Mouse (Mus musculus) kidney, adult 2 months (tissue): Measurements from ENCODE around the gene Kif28. TPM values are rescaled to one million over a fixed set of nuclear protein-coding genes. Genes with fewer than 3 reads are reported as not detected.
"Not testable (repeated sequence)": the region's sequence is repeated elsewhere in the genome, so short reads cannot be mapped to it uniquely, and the experiment has no call there.

Source experiments
- DNase-seq: peaks from one replicate; pipeline ENCODE4 v3.0.0; 2021
- H3K27ac ChIP-seq: fragments of 200-500 bp; 2 replicates; pipeline ENCODE4 v1.5.1; 2012; ENCODE audit warnings: low read depth, low read length, control low read depth, inconsistent platforms; ENCODE audit not compliant: insufficient read depth
- H3K27me3 ChIP-seq: fragments of 200-500 bp; replicated peaks from 2 replicates; pipeline ENCODE4 v1.6.1; 2012; ENCODE audit warnings: mild to moderate bottlenecking, moderate library complexity, low read length, inconsistent platforms; ENCODE audit not compliant: control insufficient read depth, insufficient read depth
- H3K36me3 ChIP-seq: fragments of 200-500 bp; 2 replicates; pipeline ENCODE4 v1.6.1; 2012; ENCODE audit warnings: mild to moderate bottlenecking, moderate library complexity, low read length, inconsistent platforms; ENCODE audit not compliant: control insufficient read depth, insufficient read depth
- H3K4me1 ChIP-seq: fragments of 200-500 bp; 2 replicates; pipeline ENCODE4 v1.6.1; 2011; ENCODE audit warnings: low read length; ENCODE audit not compliant: control insufficient read depth, insufficient read depth
- H3K4me3 ChIP-seq: fragments of 200-500 bp; 2 replicates; pipeline ENCODE4 v1.5.1; 2011; ENCODE audit warnings: mild to moderate bottlenecking, low read depth, low read length, control low read depth; ENCODE audit not compliant: insufficient read depth
- CTCF ChIP-seq: fragments of 200-500 bp; conservative IDR thresholded peaks from 2 replicates; pipeline ENCODE4 v1.5.1; 2011; ENCODE audit warnings: low read depth, mild to moderate bottlenecking, control low read depth, low read length, moderate library complexity, mixed read lengths; ENCODE audit not compliant: insufficient read depth, insufficient read length
- POLR2A ChIP-seq: fragments of 200-500 bp; IDR thresholded peaks from one replicate; pipeline ENCODE4 v1.6.1; 2011; ENCODE audit warnings: low read depth, low read length, control low read depth
- WGBS: fragments of 180-500 bp; shearing (Covaris S2); methylation state at CpG from one replicate; pipeline ENCODE4 v1.1.7; 2018; 5-methylcytosine and 5-hydroxymethylcytosine counted together
- polyA plus RNA-seq: library from polyadenylated mRNA; depleted of rRNA; stranded (reverse); fragments of >200 nt; gene quantifications from 2 replicates; pipeline ENCODE4 v1.2.3, GENCODE M21; 2012

Gene Kif28
- polyA plus RNA-seq, 1 experiment, result not detected

DNA sequence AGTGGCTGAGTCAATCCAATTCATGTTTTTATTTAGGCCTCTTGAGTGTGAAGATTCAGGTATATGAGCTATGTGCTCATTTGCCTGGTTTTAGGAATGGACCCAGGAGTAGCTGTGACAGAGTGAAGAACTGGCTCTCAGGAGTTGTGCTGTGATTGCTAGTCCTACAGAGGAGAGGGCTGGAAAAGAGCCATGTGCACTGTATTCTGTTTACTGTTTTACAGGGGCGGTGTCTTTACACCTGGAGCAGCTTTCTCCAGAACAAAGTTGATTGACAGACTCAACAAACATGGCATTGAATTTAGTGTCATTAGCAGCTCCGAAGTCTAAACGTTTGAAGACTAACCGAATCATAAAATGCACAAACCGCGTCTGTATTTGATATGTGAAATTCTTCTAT, 58.7 kb downstream of the Kif28 start:
- H3K27ac ChIP-seq, result no peak overlapping the region
- H3K27me3 ChIP-seq, result no peaks in the 10 kb centered on the region
- H3K36me3 ChIP-seq, result no peaks in the 10 kb centered on the region; the same call in 1 of the 2 replicates
- TF ChIP-seq CTCF, result no peak
- TF ChIP-seq POLR2A, result no peak
- H3K4me3 ChIP-seq, result no peak overlapping the region
- no peaks in the 10 kb centered on the region for H3K4me1 ChIP-seq
- no peak for DNase-seq
- WGBS, result 80% methylated on average over 6 of the region's 6 CpGs

DNA sequence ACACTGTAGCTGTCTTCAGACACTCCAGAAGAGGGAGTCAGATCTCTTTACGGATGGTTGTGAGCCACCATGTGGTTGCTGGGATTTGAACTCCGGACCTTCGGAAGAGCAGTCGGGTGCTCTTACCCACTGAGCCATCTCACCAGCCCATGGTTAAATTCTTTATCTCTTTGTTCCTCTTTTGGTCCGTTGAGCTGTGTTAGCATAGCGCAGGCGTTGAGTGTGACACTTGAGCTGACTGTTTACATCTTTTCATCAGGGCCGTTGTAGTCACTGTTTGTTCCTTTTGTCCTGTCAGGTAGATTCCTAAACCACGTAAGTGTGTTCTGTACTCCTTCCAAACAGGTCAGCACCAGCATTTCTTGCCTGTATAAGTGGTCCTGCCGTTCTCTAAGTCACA, 62.3 kb downstream of the Kif28 start:
- not testable (repeated sequence) for H3K36me3 ChIP-seq, H3K4me3 ChIP-seq, DNase-seq, H3K27me3 ChIP-seq, H3K4me1 ChIP-seq, H3K27ac ChIP-seq
- 85% methylated on average over 10 of the region's 10 CpGs for WGBS

DNA sequence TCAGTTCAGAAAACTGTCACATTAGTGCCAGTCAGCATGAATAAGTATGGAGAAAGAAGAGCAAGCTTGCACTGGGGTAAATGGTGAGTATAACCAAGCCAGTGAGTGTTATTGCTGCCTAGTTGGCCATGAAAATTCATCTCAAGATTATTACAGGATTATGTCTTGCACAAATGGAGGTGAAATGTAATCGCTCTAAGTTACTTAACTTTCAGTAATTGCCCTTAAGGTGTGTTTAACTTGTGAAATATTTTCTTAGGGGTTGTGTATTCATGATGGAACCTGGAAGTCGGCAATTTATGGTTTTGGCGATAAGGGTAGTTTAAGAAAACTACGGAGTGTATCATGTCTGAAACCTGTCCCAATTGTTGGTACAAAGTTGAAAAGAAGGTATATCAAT, 65.7 kb downstream of the Kif28 start:
- WGBS, result 95% methylated on average over 4 of the region's 4 CpGs

DNA sequence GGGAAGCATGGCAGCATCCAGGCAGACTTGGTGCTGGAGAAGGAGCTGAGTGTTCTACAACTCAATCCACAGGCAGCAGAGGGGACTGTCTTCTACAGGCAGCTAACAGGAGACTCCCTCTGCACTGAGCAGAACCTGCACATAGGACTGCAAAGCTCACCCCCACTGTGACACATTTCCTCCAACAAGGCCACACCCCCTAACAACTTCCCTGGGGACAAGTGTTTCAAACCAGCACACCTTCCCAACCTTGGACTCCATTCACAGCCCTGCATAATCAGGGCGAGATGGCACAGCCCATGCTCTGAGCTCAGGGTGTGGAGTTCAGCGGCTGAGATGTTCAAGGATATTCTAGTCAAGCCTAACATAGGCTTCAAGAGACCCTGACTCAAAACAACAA, 68.0 kb downstream of the Kif28 start:
- no peaks in the 10 kb centered on the region for H3K27me3 ChIP-seq
- DNase-seq, result no peak
- TF ChIP-seq POLR2A (no peak), CTCF (no peak)
- no peak overlapping the region for H3K4me3 ChIP-seq
- H3K36me3 ChIP-seq, result no peaks in the 10 kb centered on the region; the same call in 1 of the 2 replicates
- 97% methylated on average over 2 of the region's 2 CpGs for WGBS
- no peak overlapping the region for H3K27ac ChIP-seq
- H3K4me1 ChIP-seq, result no peaks in the 10 kb centered on the region

More for the DNA sequence above, 65.7 kb downstream of the Kif28 start:
- TF ChIP-seq CTCF (no peak), POLR2A (no peak)
- no peak for DNase-seq
- Histone ChIP-seq H3K36me3 (no peaks in the 10 kb centered on the region; the same call in 1 of the 2 replicates), H3K4me1 (no peaks in the 10 kb centered on the region), H3K27ac (no peak overlapping the region), H3K27me3 (no peaks in the 10 kb centered on the region), H3K4me3 (no peak overlapping the region)

DNA sequence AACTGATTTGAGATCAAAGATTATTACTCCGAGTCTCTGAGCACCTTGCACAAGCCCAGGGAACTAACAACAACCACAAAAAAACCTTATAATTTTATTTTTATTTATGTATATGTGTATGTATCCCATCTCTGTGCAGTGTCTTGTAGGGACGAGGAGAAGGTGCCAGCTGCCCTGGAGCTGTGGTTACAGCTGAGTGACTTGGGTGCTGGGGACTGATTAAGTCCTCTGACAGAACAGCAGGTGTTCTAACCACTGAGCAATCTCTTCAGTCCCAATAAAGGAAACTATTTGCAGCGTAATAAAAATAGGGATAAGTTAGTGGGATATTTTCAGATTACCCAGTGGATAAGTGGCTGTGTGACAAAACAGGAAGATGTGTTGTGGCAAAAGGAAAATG, 70.7 kb downstream of the Kif28 start:
- Histone ChIP-seq H3K4me1 (no peaks in the 10 kb centered on the region), H3K27me3 (no peaks in the 10 kb centered on the region), H3K27ac (no peak overlapping the region), H3K36me3 (no peaks in the 10 kb centered on the region), H3K4me3 (no peak overlapping the region)
- no peak for TF ChIP-seq CTCF
- TF ChIP-seq POLR2A, result no peak
- no peak for DNase-seq
- 88% methylated on average over 3 of the region's 3 CpGs for WGBS

DNA sequence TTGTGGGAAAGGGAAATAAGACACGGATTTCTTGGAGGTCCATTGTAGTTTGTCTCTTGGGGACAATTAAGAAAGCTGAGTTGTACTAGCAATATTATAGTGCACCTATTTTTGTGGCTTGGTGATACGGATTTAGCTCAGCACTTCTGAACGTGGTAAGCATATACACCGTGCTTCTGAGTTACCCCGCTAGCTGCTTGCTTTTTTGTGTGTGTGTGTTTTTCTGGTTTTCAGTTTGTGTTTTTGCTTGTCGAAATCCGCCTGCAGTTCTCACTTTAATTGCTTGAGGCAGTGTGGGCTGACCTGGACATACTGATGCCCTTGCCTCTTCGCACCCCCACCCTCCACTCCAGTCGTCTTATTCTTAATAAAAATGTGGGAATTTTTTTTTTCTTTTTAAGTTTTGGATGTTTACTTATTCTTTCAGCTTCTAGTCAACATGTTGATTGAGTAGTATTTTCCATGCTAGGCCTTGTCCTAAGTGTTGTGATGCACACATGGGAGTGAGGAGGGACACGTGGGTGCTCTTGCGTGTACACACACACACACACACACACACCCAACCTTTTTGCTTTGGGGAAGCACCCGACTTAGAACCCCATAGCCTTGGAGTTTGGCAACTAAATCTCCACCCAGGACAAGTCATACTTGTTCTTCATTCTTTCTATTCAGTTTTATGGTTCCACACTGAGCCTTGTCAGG, 76.1 kb downstream of the Kif28 start:
- no peaks in the 10 kb centered on the region for H3K36me3 ChIP-seq
- H3K4me3 ChIP-seq, result peak overlapping the region; percentile 74
- no peak for TF ChIP-seq CTCF
- TF ChIP-seq POLR2A, result no peak
- no peak for DNase-seq
- H3K27me3 ChIP-seq, result no peaks in the 10 kb centered on the region
- no peaks in the 10 kb centered on the region; the same call in 1 of the 2 replicates for H3K4me1 ChIP-seq
- 21% methylated on average over 12 of the region's 12 CpGs for WGBS
- no peak overlapping the region for H3K27ac ChIP-seq

DNA sequence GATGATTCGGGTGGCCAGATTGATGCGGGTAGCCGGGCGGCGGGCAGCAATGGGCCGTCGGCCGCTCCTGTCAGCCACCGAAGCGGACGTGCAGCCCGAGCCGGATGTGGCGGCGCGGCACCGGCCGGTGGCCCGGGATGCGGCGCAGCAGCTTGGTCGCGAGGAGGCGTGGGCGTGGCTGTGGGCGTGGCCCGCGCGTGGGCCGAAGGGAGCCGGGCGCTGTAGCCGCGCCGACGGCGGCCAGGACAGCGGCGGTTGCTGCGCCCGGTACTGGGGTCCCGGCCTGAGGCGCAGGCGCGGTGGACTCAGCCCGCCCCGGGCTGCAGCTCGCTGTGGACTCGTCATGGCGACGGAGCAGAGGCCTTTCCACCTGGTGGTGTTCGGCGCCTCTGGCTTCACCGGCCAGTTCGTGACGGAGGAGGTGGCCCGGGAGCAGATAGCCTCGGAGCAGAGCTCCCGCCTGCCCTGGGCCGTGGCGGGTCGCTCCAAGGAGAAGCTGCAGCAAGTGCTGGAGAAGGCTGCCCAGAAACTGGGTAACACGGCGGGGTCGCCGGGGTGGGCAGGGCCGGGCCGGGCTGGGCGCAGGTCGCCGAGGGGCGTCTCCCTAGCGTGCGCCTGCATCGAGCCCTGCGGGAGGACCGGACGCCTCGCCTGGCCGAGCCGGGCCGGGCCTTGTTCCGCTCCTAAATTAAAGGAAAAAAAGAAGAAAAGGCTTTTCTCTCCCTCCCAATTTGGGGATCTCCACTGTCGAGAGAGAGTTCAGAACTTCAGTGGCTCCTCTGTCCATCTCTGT, 76.9 kb downstream of the Kif28 start, which contains the start of gene Sccpdh:
Gene Sccpdh, plus strand, starts transcription at position 198 of the 793 bp plus-strand sequence.
- WGBS, result 1% methylated on average over 84 of the region's 84 CpGs
- Histone ChIP-seq H3K27ac (no peak within 1 kb of the TSS), H3K4me1 (no peaks in the 10 kb centered on the region; the same call in 1 of the 2 replicates)

More for the DNA sequence above, 76.9 kb downstream of the Kif28 start, which contains the start of gene Sccpdh:
- Histone ChIP-seq H3K27me3 (no peaks in the 10 kb centered on the region), H3K36me3 (no peaks in the 10 kb centered on the region), H3K4me3 (peak within 1 kb of the TSS; percentile 74)
- peak; percentile 90 for DNase-seq
- TF ChIP-seq POLR2A (no peak), CTCF (no peak)
